Mouse (Mus musculus) cerebellum, adult 2 months (tissue): ENCODE data around the gene Tigd3.

Experiments
- CTCF ChIP-seq: fragments of 200-500 bp; IDR thresholded peaks from 2 replicates; pipeline ENCODE4 v1.5.1; 2011; ENCODE audit warnings: low read depth, mild to moderate bottlenecking, control low read depth, low read length, moderate library complexity, borderline replicate concordance; ENCODE audit not compliant: insufficient read depth
- POLR2A ChIP-seq: fragments of 200-500 bp; IDR thresholded peaks from 2 replicates; pipeline ENCODE4 v1.6.1; 2011; ENCODE audit warnings: low read length, control low read depth, borderline replicate concordance; ENCODE audit not compliant: insufficient read depth

DNA sequence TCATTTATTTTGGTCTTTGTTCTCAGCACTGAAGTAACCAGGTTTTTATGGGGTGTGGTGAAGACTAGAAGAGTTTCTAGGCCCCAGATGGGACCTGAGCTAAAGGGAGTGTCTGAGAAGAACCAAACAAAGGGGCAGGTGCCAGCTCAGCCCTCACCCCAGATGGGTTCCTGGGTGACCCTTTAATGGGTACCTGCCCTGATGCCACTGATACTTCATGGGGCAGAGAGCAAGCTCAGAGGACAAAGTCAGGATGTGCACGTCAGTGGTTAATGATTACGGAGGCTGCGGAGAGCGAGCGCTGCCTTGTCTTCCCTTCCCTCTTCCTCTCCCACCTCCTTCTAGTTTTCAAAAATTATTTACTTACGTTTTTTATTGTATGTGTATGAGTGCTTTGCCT lies 12.8 kb downstream of the Tigd3 start:
- TF ChIP-seq POLR2A (no peak), CTCF (no peak)
